Mouse (Mus musculus) cerebellum, postnatal 36 days (tissue): ENCODE results near the gene Ppa2.
A peak's percentile ranks its signal among the peaks of the same experiment; 100 is the strongest.

Source experiments
- DNase-seq, 2 experiments: peaks; one replicate each; pipeline ENCODE4 v3.0.0; 2021 to 2022; ENCODE audit warnings: mixed read lengths in 2 of 2

The Ppa2 gene

DNA sequence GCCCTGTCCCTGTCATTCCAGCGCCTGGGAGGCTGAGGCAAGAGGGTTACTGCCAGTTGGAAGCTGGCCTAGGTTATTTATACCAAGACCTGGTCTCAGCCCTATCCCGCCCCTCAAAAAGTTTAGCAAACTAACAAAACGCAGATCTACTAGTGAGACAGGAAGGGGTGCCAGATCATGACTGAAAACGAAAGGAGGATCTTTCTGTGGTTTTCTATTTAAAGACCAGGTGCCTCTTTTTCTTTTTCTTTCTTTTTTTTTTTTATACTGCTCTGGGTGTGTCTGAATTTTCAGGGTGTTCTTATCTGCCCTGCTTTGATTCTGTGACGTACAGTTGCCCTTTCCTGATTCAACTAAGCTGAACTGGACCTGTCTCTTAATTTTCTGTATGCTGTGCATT lies 22.4 kb downstream of the Ppa2 start:
- no peak for DNase-seq

DNA sequence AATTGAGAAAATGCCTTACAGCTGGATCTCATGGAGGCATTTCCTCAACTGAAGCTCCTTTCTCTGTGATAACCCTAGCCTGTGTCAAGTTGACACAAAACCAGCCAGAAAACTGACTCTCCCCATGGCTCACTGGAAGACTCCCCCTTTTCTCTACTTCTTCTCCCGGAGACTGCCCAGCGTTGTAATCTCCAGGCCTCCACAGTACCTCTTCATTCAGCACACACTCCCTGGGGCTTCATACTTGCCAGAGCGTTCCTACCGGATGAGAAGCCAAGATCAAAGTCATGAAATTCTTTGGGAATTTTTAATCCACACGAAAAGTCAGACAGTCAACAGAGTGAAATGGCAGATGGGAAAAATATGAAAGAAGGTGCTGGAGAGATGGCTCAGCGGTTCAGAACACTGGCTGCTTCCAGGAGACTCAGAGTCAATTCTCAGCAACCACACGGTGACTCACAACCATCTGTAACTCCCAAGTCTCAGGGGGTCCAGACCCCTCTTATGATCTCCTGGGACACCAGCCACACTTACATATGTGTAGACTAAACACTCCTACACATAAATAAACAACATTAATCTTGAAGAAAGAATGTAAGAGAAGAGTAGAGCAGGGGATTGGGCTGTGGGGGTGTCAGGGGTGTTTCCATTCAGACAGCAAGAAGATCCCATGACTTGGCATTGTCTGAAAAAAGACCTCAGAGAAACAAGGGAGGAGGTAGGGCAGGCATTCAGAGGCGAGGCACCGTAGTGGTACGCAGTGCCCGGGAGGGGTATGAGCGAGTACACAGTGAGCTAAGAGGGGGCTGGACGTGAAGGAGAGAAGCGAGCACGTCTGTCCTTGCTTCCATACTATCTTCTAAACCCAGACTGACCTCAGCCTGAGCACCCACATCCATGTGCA lies 23.6 kb downstream of the Ppa2 start:
- DNase-seq: no peak

DNA sequence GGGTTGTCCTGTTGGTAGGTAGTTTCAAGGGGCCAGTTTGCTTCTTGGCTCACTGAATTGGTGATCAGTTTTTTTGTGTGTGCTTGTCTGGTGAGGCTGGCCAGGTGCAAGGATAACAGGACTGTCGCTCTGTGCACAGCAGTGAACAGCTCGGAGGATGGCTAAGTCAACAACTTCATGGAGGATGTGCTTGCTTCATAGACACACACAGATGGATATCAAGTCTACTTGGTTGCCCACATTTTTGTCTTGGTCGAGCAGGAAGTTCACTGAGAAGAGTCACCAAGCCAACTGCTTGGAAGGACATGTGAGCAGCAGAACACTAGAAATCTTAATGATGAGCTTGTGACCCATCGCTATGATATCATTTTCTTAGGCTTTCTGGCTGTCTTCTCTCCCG lies 24.8 kb downstream of the Ppa2 start:
- DNase-seq: no peak

DNA sequence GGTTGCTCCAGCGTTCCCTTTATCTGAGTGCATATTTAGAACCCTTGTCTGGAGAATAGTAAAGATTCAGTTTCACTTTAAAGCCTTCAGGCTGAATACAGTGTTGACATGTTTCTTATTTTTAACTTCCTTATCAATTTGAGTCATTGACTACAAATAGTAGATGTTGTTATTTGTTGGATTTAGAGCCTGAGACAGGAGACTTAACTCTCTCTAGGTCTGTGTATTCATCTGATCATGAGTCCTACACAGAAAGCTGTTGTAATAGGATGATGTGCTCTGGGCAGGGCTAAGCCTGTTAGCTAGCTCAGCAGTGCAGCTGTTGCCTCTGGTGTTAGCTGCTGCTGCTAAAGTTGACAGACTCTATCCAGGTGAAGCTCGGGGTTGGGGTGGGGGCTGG lies 25.3 kb downstream of the Ppa2 start:
- no peak for DNase-seq

DNA sequence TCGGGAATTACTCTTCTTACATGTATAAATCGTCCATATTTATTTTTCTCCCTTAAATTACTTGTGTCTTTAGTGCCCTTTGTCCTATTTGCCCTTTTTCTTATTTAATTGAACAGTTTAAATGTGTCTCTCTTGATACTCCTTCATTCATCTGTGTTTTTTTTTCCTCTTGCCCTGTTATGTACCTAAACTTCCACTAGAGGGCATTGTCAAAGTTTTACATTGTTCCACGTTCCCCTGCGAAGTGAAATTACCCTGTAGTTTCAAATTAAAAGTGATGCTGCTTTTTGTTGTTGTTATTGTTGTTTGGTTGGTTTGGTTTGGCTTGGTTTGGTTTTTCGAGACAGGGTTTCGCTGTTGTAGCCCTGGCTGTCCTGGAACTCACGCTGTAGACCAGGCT lies 26.5 kb downstream of the Ppa2 start:
- no peak for DNase-seq

DNA sequence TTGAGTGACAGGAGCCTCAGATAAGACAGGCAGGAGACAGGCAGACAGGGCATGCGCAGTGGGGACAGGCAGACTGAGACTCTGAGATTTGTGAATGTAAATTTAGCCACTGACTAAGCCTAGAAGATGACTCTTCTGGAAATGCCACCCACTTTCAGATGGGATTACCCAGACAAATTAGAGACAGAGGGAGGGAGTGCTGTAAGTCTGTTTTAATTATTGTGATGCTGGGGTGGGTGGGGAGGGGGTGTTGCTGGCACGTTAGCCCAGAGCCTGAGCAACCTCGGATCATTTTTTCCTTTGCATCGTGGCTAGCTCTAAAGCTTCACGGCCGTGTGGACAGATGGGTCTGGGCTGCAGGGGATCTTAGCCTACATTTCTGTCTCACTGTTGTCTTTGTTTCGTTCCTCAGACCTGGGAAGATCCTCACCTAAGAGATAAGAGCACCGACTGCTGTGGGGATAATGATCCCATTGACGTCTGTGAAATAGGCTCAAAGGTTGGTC lies 29.0 kb downstream of the Ppa2 start:
- DNase-seq: peak; percentile 19 to 29

DNA sequence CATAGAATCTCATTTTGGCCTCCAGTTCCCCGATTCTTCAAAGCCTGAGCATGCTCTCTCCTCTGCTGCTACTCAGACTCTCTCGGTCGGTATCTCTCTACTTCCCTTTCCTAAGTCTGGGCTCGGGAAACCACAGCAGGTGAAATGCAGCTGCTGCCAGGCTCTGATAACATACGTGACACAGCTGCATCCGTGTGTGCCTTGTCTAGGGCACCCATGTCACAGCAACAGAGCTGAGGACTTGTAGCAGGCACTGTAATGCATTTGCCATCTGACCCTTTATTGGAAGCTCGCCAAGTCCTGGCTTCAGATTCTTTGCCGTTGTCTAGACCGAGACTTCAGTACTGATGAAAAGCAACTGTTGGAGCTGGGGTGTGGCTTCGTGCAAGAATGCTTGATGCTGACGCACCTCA lies 29.5 kb downstream of the Ppa2 start:
- peak; percentile 20 to 28 for DNase-seq

DNA sequence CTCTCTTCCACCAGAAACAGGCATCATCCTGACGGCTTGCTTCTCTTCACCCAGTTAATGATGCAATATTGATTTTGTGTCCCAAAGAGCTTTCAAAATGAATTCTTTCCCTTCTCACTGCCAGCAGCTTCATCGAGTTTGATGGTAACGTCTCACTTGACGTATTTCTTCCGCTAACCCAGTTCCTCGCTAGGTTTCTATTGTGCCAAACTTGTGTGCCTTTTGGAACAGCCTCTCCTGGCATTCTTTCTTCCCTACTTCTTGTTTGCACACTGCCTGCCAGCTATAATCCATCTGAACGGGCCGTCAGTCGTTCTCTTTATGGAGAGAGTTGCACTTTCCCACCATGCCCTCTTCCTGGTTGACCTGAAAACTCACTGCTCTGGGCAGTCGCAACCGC lies 31.2 kb downstream of the Ppa2 start:
- no peak for DNase-seq

DNA sequence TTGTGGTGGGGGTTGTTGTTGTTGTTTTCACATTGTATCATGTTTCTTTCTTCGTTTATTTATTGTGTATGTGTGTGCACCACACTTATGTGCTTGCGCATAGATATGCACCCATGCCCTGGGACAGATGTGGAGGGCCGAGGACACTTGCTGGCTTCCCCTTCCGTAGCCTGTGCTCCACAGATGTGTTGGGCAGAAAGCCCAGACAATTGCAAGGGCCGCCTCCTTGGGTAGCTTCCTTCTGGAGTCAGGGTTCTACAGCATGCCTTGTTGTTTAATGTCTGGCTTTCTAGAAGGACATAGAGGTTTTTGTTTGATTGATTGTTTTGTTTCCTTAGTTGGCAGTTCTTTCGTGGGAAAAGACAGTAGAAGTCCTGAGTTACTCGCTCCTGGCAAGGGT lies 37.6 kb downstream of the Ppa2 start:
- DNase-seq: no peak

DNA sequence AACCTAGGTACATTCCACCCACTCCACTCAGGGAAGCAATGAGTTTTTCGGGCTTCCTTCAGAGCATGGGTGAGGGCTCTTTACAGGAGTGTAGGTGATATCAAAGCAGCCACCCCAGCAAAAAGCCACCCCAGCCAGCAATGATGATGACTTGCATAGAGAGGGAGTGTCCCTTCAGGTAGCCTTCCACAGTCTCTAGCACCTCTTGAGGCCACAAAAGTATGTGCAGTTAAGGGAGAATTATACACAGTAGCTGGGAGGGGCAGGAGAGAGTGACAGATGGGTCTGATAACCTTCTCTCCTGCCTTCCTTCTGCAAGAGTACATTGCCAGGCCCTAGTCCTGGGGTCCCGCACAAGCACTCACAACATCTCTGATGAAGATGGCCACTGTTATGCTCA lies 38.9 kb downstream of the Ppa2 start:
- DNase-seq: no peak

DNA sequence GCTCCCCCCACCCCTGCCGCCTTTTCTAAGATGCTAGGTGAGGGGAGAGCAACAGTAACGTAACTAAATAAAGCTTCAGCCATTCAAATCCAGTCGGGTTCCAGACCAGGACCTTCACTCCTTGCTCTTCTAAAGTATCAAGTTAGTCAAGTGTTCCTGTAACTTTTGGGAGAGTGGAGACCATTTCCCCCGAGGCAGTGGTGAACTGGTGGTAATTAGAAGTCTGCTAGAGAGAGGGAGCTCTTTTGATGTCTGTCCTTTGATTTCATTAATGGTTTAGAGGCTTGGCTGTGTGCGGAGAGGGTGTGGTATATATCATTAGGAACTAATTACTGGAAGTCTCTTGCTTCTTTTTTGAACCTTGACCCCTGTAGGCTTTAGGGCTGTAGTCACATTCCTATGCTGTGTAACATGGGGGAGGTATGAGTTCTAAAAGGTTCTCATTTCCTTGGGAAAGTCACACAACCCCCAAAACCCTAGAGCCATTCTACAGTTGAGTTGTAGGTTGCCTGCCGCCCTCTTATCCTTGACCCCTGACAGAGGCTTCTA lies 47.6 kb downstream of the Ppa2 start:
- DNase-seq: no peak

DNA sequence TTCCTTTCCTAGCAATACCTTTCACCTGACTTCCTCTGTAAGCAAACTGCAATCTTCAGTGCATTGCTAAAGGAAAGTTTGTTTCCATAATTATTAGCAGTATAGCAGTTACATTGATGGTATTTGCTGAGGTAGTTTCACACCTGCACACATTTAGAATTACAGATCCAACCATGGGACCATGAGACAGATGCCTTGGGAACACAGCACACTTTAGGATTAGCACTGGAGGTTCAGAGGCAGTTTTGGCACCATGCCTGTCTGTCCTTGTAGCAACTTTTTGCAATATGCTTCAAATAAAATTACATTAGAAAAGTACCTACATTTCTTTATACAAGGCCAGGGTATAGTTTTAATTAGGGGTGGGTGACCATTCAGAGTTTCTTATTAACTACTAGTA lies 48.1 kb downstream of the Ppa2 start:
- DNase-seq: no peak

DNA sequence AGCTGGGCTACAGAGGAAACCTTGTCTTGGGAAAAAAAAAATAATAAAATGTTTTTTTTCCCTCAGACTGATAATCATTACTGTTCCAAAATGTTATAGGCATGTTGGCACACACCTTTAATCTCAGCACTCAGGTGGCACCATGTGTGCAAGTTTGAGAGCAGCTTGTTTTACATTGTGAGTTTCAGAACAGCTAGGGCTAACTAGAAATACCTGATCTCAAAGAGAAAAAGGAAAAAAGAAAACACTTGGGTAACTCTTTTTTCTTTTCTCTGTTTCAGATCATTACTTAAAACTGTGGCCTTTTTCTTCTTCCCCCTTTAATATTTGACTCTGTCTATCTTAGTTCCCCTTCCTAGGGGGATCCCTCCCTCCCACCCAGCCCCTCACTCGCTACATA lies 51.5 kb downstream of the Ppa2 start:
- DNase-seq: no peak

DNA sequence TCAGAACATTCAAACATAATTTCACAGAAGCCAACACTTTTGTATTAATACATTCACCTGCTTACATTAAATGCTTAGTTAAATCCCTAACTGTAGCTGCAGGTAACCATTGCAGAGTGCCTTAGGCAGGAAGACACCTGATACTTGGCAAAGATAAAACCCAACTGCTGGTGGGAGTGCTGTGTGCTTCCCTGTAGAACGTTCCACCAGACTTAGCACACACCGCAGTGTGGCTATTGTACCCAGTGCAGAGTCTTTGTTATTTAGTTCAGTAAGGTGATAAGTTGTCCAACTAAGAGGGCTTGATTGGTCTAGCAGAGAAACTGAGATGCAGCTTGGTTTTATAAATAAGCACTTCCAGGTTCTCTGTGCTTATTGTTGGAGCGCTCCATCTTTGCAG lies 54.2 kb downstream of the Ppa2 start:
- DNase-seq: no peak

DNA sequence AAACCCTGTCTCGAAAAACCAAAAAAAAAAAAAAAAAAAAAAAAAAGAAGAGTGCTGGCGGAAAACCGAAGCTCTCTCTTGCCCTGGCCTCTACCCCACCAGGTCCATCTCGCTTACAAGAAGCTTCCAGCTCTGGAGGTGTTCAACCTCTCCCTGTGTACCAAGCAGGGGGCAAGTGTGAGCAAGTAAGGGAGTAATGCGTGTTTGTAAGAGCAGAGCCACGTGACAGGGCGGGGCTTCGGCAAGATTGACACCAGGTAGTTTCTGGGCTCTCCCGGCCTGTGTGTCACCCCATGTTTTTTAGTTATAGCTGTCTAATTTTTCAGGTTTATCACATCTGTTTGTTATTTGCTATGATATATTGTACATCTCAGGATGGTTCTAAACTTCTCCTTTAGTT lies 56.2 kb downstream of the Ppa2 start:
- no peak for DNase-seq

DNA sequence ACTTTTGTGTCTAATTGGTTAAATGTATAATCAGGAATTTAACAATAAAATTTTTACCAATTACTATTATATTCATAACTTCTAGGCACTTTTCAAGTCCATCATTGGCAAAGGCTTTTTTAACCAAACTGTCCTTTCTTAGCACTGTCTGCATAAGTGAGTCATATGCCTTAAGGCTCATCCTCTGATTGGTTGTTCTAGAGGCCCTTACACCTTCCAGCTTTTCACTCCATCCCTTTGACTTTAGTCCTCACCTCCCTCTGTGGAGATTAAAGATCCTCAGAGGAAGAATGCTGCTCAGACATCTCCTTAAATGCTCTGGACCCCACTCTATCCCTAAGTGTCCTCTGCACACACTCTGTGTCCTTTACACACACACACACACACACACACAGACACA lies 68.3 kb downstream of the Ppa2 start:
- DNase-seq: no peak

DNA sequence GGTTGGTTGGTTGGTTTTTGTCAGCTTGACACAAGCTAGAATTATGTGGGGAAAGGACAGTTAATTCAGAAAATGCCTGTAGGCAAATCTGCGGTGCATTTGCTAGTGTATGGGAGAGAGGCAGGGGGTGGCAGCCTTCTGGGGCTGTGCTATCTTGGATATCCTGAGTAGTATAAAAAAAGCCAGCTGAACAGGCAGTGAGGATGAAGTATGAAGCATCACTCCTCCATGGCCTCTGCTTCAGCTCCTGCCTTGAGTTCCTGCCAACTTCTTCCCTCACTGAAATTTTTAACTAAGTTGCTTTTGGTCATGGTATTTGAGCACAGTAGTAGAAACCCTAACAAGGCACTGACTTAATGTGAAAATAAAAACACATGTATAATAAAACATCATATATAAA lies 70.1 kb downstream of the Ppa2 start:
- no peak for DNase-seq

DNA sequence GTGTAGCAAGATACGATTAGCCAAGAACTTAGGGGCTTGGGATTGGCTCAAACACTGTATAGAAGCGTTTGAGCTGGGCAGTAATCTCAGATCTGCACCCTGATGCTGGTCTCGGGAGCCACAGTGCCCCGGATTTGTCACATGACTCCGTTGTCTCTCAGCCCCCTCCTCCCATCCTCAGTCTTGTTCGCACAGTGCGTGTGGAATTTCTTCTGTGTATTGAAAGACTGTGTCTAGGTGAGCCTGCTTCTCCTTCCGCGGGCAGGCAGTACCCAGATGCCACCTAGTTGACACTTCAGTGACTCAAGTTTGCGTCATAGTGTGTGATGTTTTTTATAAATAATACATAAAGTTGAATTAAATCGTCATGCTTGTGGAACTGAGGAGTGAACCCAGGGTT lies 71.6 kb downstream of the Ppa2 start:
- no peak for DNase-seq

DNA sequence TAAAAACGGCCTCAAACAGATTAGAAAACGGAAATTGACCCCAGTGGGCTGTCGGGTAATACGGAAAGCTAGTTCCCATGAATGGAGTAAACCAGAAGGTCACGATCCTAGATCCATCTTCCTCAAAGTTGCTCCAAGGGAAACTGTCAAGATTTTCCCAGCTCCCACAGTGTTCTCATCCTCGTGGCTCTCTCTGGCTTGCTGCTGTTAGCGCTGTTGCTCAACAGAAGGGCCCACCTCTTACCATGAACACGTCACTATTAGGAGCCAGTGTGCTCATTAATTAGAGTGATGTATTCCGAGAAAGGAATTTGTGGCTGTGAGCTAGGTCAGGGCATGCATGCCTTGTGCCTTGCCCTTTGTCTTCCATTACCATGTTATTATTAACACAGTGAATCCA lies 72.2 kb downstream of the Ppa2 start:
- DNase-seq: no peak

DNA sequence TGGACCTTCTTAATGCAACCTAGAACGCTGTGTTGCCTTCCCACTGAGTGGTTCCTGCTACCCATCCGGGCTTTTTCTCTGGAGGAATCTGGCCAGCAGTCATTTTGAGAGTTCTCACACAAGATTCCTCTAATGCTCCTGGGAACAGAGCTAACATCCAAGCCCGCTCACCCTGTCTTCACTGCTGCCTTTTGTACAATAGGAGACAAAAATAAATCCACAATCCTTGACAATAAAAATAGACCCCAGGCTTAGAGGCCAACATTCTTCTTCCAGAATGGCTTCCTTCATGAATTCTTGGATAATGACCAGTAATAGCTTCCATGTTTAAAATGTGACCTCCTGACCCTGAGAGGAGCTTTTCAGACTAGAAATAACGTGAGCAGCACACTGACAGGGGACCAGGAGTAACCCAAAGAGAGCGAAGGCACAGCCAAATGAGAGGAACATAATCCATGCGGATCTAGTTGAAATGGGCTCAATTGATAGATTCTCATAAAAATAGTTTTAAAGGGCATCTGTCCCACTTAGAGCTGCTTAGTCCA lies 74.3 kb downstream of the Ppa2 start:
- no peak for DNase-seq

DNA sequence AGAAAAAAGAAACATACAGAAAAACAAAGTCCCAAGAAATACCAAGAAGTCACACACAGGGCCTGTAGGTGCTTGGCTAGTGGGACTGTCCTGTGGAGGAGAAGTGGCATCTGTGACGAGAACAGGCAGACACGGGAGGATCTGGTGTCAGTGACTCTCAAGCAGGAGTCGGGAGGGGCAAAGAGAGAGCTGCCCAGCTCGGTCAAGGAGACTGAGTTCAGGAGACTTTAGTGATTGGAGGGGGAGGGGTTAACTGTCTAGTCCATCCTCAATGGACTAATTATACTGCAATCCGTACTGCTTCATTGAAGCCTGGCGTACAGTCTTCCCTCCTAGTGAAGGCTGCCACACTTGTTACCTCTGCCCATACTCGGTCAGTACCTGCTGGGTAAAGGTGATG lies 77.4 kb downstream of the Ppa2 start:
- DNase-seq: no peak

DNA sequence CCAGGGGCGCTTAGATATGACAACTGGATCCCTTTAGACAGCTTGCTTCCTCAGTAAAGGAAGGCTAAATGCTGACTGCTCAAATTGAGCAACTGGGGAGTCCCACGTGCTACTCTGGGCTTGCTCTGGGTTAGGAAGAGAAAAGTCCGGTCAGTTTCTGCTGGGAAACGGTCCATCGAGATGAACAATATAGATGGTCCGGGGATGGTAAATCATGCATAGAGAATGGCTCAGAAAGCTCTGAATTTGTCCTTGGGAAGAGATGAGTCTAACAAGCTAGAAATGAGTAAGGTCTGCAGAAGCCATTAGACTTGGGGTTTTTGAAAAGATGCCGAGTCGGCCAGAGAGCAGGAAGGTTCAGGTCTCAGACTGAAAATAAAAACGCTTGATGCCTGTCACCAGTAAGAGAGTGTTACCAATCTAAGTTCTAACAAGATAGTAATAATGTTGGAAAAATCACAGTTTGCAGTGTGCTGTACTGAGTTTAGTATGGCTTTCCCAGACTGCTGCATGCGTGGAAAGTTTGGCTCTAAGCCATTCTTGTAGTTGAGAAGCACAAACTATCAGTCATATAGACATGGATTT lies 80.0 kb downstream of the Ppa2 start:
- no peak for DNase-seq

DNA sequence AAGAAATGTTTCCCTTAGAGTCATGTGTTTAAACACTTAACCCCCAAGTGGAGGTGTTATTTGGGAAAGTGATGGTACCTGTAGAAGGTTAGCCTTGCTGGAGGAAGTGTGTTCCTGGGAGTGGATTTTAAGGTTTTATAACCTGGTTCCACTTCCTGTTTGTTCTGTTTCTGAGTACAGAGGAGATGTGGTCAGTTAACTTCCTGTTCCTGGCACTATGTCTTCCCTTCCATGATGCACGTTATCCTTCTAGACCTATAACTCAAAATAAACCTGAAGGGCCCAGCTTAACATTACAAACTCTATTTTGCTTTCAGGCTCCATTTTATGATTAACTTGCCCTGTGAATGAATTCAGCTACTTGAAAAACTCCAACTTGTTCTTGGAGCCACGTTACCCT lies 84.6 kb downstream of the Ppa2 start:
- DNase-seq: no peak

DNA sequence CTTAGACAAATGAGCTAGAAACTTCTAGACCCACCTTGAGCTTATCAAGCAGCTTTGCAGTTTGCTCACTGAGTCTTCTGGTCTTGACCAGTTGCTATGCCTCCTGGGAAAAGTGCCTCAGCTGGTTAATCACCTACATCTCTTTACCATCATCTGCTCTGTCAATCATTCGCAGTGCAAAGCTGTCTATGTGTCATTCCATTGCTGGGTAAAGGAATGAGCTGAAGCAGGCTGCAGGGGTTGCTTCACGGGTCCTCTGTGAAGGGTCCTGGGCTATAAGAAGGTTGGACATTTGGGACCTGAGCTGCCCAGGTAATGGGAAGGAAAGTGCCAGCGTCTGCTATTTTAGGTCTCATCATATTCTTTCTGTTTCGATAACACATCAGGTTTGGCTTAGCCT lies 93.9 kb downstream of the Ppa2 start:
- no peak for DNase-seq
